Mouse (Mus musculus) mouse trophoblast stem cell (cell line): Measurements from ENCODE around the gene Fopnl.

Experiments used
- in situ Hi-C, 2 experiments: fragments of 300-500 bp; cut with MseI, MboI; formaldehyde crosslinking; loops; 2 replicates in 1 of 2; 3 replicates in 1 of 2; pipeline ENCODE4 v1.15.1; 2025

Fopnl gene

GRCm38 (mm10) chr16:14308245-14309073, 8.7 kb downstream of the Fopnl start:
- in situ Hi-C loops: no loop called here

DNA sequence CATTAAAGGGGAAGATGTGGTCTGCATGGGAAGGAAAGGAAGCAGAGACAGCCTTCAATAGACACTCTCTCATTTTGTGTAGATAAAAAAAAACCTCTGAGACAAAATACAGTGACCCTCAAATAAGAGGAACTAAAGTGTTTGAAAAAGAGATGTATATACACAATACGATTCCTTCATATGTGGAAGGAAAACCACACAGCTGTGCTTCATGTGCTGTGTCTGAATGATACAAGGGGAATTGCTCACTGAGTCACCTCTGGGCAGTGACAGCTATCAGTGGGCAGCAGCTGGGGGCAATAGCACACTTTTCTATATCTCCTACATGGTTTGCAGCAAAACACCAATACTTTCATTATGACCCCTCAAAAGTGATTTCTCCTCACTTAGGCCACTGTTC, 9.8 kb downstream of the Fopnl start:
- in situ Hi-C loops: no loop called here

DNA sequence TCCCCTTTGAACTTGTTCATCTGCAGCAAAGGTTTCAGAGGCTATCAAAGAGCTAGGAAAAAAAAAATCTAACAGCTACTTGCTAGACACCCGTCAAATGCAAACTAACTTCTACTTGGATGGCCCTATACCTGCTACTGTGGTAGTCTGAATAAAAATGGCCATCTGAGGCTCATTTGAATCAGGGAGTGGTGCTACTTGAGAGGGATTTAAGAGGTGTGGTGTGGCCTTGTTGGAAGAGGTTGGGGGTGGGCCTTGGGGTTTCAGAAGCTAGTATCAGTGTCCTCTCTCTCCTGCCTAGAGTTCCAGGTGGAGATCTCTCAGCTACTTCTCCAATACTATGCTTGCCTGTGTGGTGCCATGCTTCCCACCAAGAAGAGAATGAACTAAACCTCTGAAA, 10.8 kb downstream of the Fopnl start:
- in situ Hi-C loops: no loop called here

- in situ Hi-C loops: no loop called here
Observed at GRCm38 (mm10) chr16:14304791-14305190, 12.4 kb downstream of the Fopnl start.

DNA sequence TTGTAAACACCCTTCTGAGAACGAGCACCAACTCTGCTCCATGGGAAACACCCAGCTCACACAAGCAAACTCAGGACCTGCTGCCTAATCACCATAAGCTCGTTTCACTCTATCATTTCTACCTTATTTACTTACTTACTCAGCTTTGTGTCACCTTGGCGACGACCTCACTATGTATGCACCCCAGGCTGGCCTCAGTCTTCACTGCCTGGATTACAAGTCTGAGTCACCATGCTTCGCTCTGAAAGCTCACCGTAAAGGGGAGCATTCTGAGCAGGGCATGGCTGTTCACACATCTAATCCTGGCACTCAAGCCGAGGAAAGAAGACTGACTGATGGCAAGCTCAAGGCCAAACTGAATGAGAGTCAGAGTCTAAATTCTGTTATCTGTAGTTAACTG, 13.5 kb downstream of the Fopnl start:
- in situ Hi-C loops: no loop called here

GRCm38 (mm10) chr16:14303148-14303547, 14.1 kb downstream of the Fopnl start:
- in situ Hi-C loops: no loop called here

GRCm38 (mm10) chr16:14298461-14298860, 18.7 kb downstream of the Fopnl start:
- in situ Hi-C loops: no loop called here

- in situ Hi-C loops: no loop called here
Observed at GRCm38 (mm10) chr16:14297746-14298145, 19.5 kb downstream of the Fopnl start.

DNA sequence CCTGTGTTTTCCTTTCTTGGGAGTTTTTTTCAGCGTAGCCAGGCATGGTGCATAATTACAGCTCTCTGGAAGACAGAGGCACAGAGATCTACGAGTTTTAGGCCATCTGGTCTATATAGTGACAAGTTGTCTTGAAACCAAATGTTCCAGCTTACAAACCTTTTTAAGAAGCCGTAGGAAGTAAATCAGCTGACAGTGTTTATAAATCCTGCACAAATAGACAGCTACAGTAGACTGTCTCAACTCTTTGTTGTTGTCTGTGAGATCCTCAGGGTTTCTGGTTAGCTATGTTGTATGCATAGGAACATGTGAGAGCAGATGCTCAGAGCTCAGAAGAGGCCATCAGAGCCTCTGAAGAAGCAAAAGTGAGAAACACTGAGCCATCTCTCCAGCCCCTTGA, 20.1 kb downstream of the Fopnl start:
- in situ Hi-C loops: no loop called here

- in situ Hi-C loops: no loop called here
Observed at GRCm38 (mm10) chr16:14296544-14297124, 20.6 kb downstream of the Fopnl start.

GRCm38 (mm10) chr16:14295291-14295690, 21.9 kb downstream of the Fopnl start:
- in situ Hi-C loops: no loop called here

- in situ Hi-C loops: no loop called here
Observed at GRCm38 (mm10) chr16:14292205-14293199, 24.7 kb downstream of the Fopnl start.

- in situ Hi-C loops: no loop called here
Observed at GRCm38 (mm10) chr16:14291223-14291622, 26.0 kb downstream of the Fopnl start, which contains the start of gene Myh11. Gene Myh11 (minus strand): TSS chr16:14291372.

DNA sequence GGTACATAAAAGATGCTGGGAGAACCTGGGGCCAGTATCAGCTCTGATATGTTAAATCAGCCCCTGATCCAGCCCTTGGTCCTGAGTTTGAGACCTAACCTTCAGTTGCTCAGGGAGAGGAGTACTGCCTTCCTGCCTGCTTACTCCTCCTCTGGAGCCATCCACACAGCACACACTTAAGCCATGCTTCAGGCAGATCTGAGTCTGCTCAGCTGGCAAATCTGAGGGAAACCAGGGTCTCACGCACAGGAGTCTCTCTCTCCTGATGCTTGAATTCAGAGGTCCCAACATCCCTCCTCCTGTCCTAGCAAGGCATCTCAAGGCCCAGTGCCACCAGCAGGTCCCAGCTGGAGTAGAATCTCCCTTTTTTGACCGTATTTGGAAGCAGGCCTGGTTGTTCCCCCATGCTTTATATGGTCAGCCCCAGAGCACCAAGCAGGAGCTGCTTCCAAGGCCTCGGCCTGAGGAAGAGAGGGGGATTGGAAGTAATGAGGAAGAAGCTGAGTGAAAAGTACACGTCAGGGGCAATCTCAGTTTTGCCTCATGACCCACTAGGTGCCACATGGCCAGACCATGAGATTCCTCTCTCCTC, 44.7 kb downstream of the Fopnl start:
- in situ Hi-C loops: no loop called here

- in situ Hi-C loops: no loop called here
Observed at GRCm38 (mm10) chr16:14265203-14265920, 51.8 kb downstream of the Fopnl start.

- in situ Hi-C loops: no loop called here
Observed at GRCm38 (mm10) chr16:14264504-14264903, 52.7 kb downstream of the Fopnl start.

GRCm38 (mm10) chr16:14263241-14263640, 54.0 kb downstream of the Fopnl start:
- in situ Hi-C loops: no loop called here

DNA sequence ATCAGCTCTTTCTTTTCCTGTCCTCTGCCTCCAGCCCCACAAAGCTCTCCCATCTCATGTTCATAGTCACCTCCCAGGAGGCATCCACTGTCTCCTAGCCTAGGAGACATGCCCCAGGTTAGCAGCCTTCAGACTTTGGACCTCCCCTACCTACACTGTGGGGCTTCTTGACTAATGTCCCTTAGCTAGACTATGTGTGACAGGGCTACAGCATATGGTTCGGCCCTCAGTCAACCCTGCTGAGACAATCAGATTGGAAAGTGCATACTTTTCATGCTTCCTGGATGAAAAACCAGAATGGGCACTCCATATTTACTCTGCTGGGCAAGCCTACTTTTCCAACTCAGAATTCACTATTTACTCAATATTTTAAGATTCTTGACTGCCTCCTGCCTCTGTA, 54.8 kb downstream of the Fopnl start:
- in situ Hi-C loops: no loop called here

- in situ Hi-C loops: no loop called here
Observed at GRCm38 (mm10) chr16:14258856-14259255, 58.3 kb downstream of the Fopnl start.

DNA sequence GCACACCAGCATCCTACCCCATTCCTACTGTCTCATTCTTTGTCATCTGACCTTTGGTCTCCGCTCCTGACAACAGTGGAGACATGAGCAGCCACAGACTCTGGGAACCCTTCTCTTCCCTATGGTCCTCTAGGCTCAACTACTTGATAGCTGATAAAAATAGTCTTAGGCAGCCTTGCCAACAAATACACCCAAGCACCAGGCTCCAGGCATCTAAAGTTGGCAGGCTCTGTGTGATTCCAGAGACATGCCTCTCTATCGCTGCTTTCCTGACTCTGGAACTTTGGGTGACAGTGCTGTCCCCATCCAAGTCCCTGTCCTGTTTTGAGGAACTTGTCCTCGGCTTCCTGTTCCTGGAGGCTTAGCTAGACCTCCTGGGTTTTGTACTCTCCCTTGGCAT, 63.6 kb downstream of the Fopnl start:
- in situ Hi-C loops: no loop called here

DNA sequence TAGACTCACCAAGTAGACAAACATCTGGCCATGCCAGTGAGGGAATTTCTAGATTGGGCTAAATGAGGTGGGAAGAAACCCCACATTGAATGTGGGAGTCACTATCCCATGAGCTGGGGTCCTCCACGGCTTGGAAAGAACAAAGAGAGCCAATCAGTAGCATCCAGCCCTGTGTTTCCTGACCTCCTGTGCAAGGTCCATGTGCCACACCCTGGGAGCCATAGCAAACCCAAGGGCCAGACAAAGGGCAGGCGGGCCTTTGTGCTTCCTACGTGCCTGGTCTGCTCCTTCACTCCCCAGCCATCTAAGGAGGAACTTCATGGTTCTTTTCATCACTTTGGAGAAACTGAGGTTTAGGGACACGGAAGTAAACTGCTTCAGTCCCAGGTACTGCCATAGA, 64.3 kb downstream of the Fopnl start:
- in situ Hi-C loops: no loop called here
